Mouse (Mus musculus): ENCODE results near the gene Mobp. TPM values are rescaled to one million over a fixed set of nuclear protein-coding genes. Genes with fewer than 3 reads are reported as not detected.

Gene Mobp
- polyA plus RNA-seq, 1 experiment from 2014 or later, result not detected

- no peaks in the 10 kb centered on the region for H3K4me1 ChIP-seq
- no peak overlapping the region for H3K4me3 ChIP-seq (replicated peaks)
- H3K9me3 ChIP-seq (replicated peaks), result no peaks in the 10 kb centered on the region
- H3K36me3 ChIP-seq, result peaks cover 61% of the 10 kb centered on the region
- H3K4me2 ChIP-seq, result no peak overlapping the region
- no peaks in the 10 kb centered on the region for H3K27me3 ChIP-seq
- no peak overlapping the region for H3K9ac ChIP-seq
- H3K27ac ChIP-seq, result no peak overlapping the region
- no peak for ATAC-seq (replicated peaks; ENCODE audit: low FRiP score)
- 88% methylated on average over 4 of the region's 4 CpGs for WGBS
These were observed 31.3 kb upstream of the Mobp start for GRCm38 (mm10) chr9:120118212-120118611.

- H3K4me1 ChIP-seq, result no peaks in the 10 kb centered on the region
- 93% methylated on average over 7 of the region's 7 CpGs for WGBS
- no peak overlapping the region for H3K4me3 ChIP-seq (replicated peaks)
- H3K4me2 ChIP-seq, result no peak overlapping the region
- H3K27me3 ChIP-seq, result no peaks in the 10 kb centered on the region
- H3K27ac ChIP-seq, result no peak overlapping the region
- H3K9ac ChIP-seq, result no peak overlapping the region
- H3K9me3 ChIP-seq (replicated peaks), result no peaks in the 10 kb centered on the region
- no peak for ATAC-seq (replicated peaks; ENCODE audit: low FRiP score)
- peaks cover 75% of the 10 kb centered on the region for H3K36me3 ChIP-seq
These were observed 29.0 kb upstream of the Mobp start for GRCm38 (mm10) chr9:120120503-120120902.

- Histone ChIP-seq H3K4me1 (peaks cover 19% of the 10 kb centered on the region), H3K4me3 (replicated peaks) (peak overlapping the region; percentile 100), H3K36me3 (peaks cover 57% of the 10 kb centered on the region), H3K4me2 (peak overlapping the region; percentile 61), H3K9ac (peak overlapping the region; percentile 34; the same call in 1 of the 2 replicates), H3K9me3 (replicated peaks) (no peaks in the 10 kb centered on the region), H3K27me3 (no peaks in the 10 kb centered on the region), H3K27ac (peak overlapping the region; percentile 95)
- 0 out of 2 replicates have a peak, but pooled peaks have one; percentile 1 for ATAC-seq (replicated peaks; ENCODE audit: low FRiP score)
- WGBS, result 53% methylated on average over 11 of the region's 11 CpGs
These were observed 22.6 kb upstream of the Mobp start for GRCm38 (mm10) chr9:120126868-120127267.

GRCm38 (mm10) chr9:120127538-120128251 lies 21.8 kb upstream of the Mobp start, which contains the start of gene Rpsa:
Rpsa (plus strand) TSS chr9:120127689.
- no peaks in the 10 kb centered on the region for H3K27me3 ChIP-seq
- peak within 1 kb of the TSS; percentile 95 for H3K27ac ChIP-seq
- WGBS, result under 1% methylated on average over 64 of the region's 72 CpGs
- H3K9me3 ChIP-seq (replicated peaks), result no peaks in the 10 kb centered on the region
- peak within 1 kb of the TSS; percentile 61 for H3K4me2 ChIP-seq
- H3K4me3 ChIP-seq (replicated peaks), result peak within 1 kb of the TSS; percentile 100
- peaks cover 19% of the 10 kb centered on the region for H3K4me1 ChIP-seq
- peak; percentile 97 for ATAC-seq (replicated peaks; ENCODE audit: low FRiP score)
- H3K36me3 ChIP-seq, result peaks cover 59% of the 10 kb centered on the region
- peak within 1 kb of the TSS; percentile 100 for H3K9ac ChIP-seq

GRCm38 (mm10) chr9:120129276-120129675 lies 20.2 kb upstream of the Mobp start:
- H3K9ac ChIP-seq, result peak overlapping the region; percentile 100
- peak overlapping the region; percentile 100 for H3K4me3 ChIP-seq (replicated peaks)
- H3K27me3 ChIP-seq, result no peaks in the 10 kb centered on the region
- peaks cover 51% of the 10 kb centered on the region for H3K36me3 ChIP-seq
- peaks cover 19% of the 10 kb centered on the region for H3K4me1 ChIP-seq
- peak overlapping the region; percentile 61 for H3K4me2 ChIP-seq
- ATAC-seq (replicated peaks; ENCODE audit: low FRiP score), result no peak
- 66% methylated on average over 10 of the region's 10 CpGs for WGBS
- H3K9me3 ChIP-seq (replicated peaks), result no peaks in the 10 kb centered on the region
- H3K27ac ChIP-seq, result peak overlapping the region; percentile 95; the same call in 1 of the 2 replicates

- Histone ChIP-seq H3K9ac (no peak overlapping the region), H3K4me1 (peaks cover 17% of the 10 kb centered on the region), H3K9me3 (replicated peaks) (no peaks in the 10 kb centered on the region), H3K27ac (no peak overlapping the region), H3K4me2 (no peak overlapping the region), H3K27me3 (no peaks in the 10 kb centered on the region), H3K36me3 (peaks cover 49% of the 10 kb centered on the region), H3K4me3 (replicated peaks) (no peak overlapping the region)
- 91% methylated on average over 3 of the region's 3 CpGs for WGBS
- ATAC-seq (replicated peaks; ENCODE audit: low FRiP score), result no peak
These were observed 17.7 kb upstream of the Mobp start for GRCm38 (mm10) chr9:120131784-120132288.

- no peak overlapping the region for H3K4me2 ChIP-seq
- ATAC-seq (replicated peaks; ENCODE audit: low FRiP score), result 0 out of 2 replicates have a peak, but pooled peaks have one; percentile 13
- H3K9ac ChIP-seq, result no peak overlapping the region
- H3K36me3 ChIP-seq, result peaks cover 49% of the 10 kb centered on the region
- H3K27ac ChIP-seq, result peak overlapping the region; percentile 10
- H3K27me3 ChIP-seq, result no peaks in the 10 kb centered on the region
- H3K9me3 ChIP-seq (replicated peaks), result no peaks in the 10 kb centered on the region
- H3K4me1 ChIP-seq, result peaks cover 16% of the 10 kb centered on the region
- H3K4me3 ChIP-seq (replicated peaks), result no peak overlapping the region
- 44% methylated on average over 8 of the region's 8 CpGs for WGBS
These were observed 16.3 kb upstream of the Mobp start for GRCm38 (mm10) chr9:120132980-120133754.

- Histone ChIP-seq H3K9ac (no peak overlapping the region), H3K4me1 (peaks cover 10% of the 10 kb centered on the region), H3K27ac (peak overlapping the region; percentile 10), H3K4me3 (replicated peaks) (no peak overlapping the region), H3K9me3 (replicated peaks) (no peaks in the 10 kb centered on the region), H3K27me3 (no peaks in the 10 kb centered on the region), H3K36me3 (peaks cover 44% of the 10 kb centered on the region), H3K4me2 (no peak overlapping the region)
- 38% methylated on average over 6 of the region's 6 CpGs for WGBS
- no peak for ATAC-seq (replicated peaks; ENCODE audit: low FRiP score)
These were observed 15.6 kb upstream of the Mobp start for GRCm38 (mm10) chr9:120133755-120134475.

- 81% methylated on average over 13 of the region's 13 CpGs for WGBS
- no peak overlapping the region for H3K27ac ChIP-seq
These were observed 14.9 kb upstream of the Mobp start for GRCm38 (mm10) chr9:120134529-120135160.

GRCm38 (mm10) chr9:120135454-120135853 lies 14.1 kb upstream of the Mobp start:
- Histone ChIP-seq H3K9ac (no peak overlapping the region), H3K36me3 (peaks cover 28% of the 10 kb centered on the region), H3K4me3 (replicated peaks) (no peak overlapping the region), H3K4me2 (no peak overlapping the region), H3K9me3 (replicated peaks) (no peaks in the 10 kb centered on the region), H3K4me1 (no peaks in the 10 kb centered on the region), H3K27me3 (no peaks in the 10 kb centered on the region), H3K27ac (no peak overlapping the region)
- no peak for ATAC-seq (replicated peaks; ENCODE audit: low FRiP score)
- 92% methylated on average over 11 of the region's 11 CpGs for WGBS

More at GRCm38 (mm10) chr9:120134529-120135160, 14.9 kb upstream of the Mobp start:
- no peak for ATAC-seq (replicated peaks; ENCODE audit: low FRiP score)
- Histone ChIP-seq H3K9me3 (replicated peaks) (no peaks in the 10 kb centered on the region), H3K9ac (no peak overlapping the region), H3K4me2 (no peak overlapping the region), H3K4me1 (peaks cover 3% of the 10 kb centered on the region), H3K36me3 (peaks cover 36% of the 10 kb centered on the region), H3K27me3 (no peaks in the 10 kb centered on the region), H3K4me3 (replicated peaks) (no peak overlapping the region)

- no peak overlapping the region for H3K4me3 ChIP-seq (replicated peaks)
- peak; percentile 60; the same call in 1 of the 2 replicates for ATAC-seq (replicated peaks; ENCODE audit: low FRiP score)
- H3K9me3 ChIP-seq (replicated peaks), result no peaks in the 10 kb centered on the region
- no peaks in the 10 kb centered on the region for H3K36me3 ChIP-seq
- no peaks in the 10 kb centered on the region for H3K27me3 ChIP-seq
- no peaks in the 10 kb centered on the region for H3K4me1 ChIP-seq
- no peak overlapping the region for H3K27ac ChIP-seq
- WGBS, result 8% methylated on average over 4 of the region's 4 CpGs
- H3K4me2 ChIP-seq, result no peak overlapping the region
- H3K9ac ChIP-seq, result no peak overlapping the region
These were observed 8.9 kb upstream of the Mobp start for GRCm38 (mm10) chr9:120140652-120141051.

Measured in kidney, embryonic 15.5 days (tissue).